15 mouse cellular contexts compared by ENCODE assay signal in genomic region chr12:86565996-86566395, GRCm38 (mm10).
DNase-seq lines count a peak whose midpoint lies in the region; ATAC-seq and TF ChIP-seq lines count a peak whose summit lies in the region.
"Had no signal": no experiment of that assay in that cellular context is flagged by ENCODE, and none has a peak within 500 bp of the region (broad histone marks: within the 10 kb centered on the region; RNA-seq: fewer than 3 reads in every experiment).

No protein-coding gene starts in this region.

- H3K4me3 ChIP-seq in kidney, embryonic 15.5 days (replicated peaks) = no peak overlapping the region
- H3K4me3 ChIP-seq: forebrain, embryonic 10.5 days; heart, embryonic 13.5 days; hindbrain, embryonic 10.5 days; midbrain, embryonic 15.5 days had no signal

- no peak for TF ChIP-seq CTCF in brain, embryonic 14.5 days (IDR thresholded peaks at IDR 0.05; ENCODE audit: borderline replicate concordance, extremely low read depth, insufficient read depth, insufficient read length)

- no peaks in the 10 kb centered on the region for H3K4me1 ChIP-seq in kidney, embryonic 15.5 days
- H3K4me1 ChIP-seq: forebrain, embryonic 10.5 days; heart, embryonic 13.5 days; hindbrain, embryonic 10.5 days; midbrain, embryonic 15.5 days had no signal

- no peak for ATAC-seq in kidney, embryonic 15.5 days (replicated peaks; ENCODE audit: low FRiP score)
- ATAC-seq: inflammation-experienced regulatory T-cells, adult 6 months; midbrain, embryonic 15.5 days had no signal

- no peak overlapping the region for H3K9ac ChIP-seq in kidney, embryonic 15.5 days
- H3K9ac ChIP-seq: heart, embryonic 13.5 days; midbrain, embryonic 15.5 days had no signal

- H3K4me2 ChIP-seq in kidney, embryonic 15.5 days = no peak overlapping the region
- H3K4me2 ChIP-seq: heart, embryonic 13.5 days; midbrain, embryonic 15.5 days had no signal

- H3K27me3 ChIP-seq in kidney, embryonic 15.5 days = no peaks in the 10 kb centered on the region; the same call in 1 of the 2 replicates
- H3K27me3 ChIP-seq: midbrain, embryonic 15.5 days had no signal

- no peak for TF ChIP-seq POLR2A in brain, embryonic 14.5 days (IDR thresholded peaks at IDR 0.05; ENCODE audit: borderline replicate concordance, extremely low read depth, insufficient read depth, insufficient read length, poor library complexity, severe bottlenecking)

- H3K9me3 ChIP-seq in kidney, embryonic 15.5 days (replicated peaks) = no peaks in the 10 kb centered on the region
- H3K9me3 ChIP-seq: forebrain, embryonic 10.5 days; heart, embryonic 13.5 days; hindbrain, embryonic 10.5 days; midbrain, embryonic 15.5 days had no signal

- no peak overlapping the region for H3K27ac ChIP-seq in kidney, embryonic 15.5 days
- H3K27ac ChIP-seq: forebrain, embryonic 10.5 days; heart, embryonic 13.5 days; hindbrain, embryonic 10.5 days; midbrain, embryonic 15.5 days had no signal

- no peaks in the 10 kb centered on the region for H3K36me3 ChIP-seq in kidney, embryonic 15.5 days
- H3K36me3 ChIP-seq: forebrain, embryonic 10.5 days; heart, embryonic 13.5 days; hindbrain, embryonic 10.5 days; midbrain, embryonic 15.5 days had no signal

- peak; percentile 70 for DNase-seq in brain, embryonic 14.5 days (ENCODE audit: low read depth)
- peak; percentile 28 to 50 for DNase-seq in frontal cortex, postnatal 36 days (ENCODE audit: low spot score in 2 of 2)
- DNase-seq in layer of hippocampus, postnatal 25 days (ENCODE audit: extremely low spot score in 1 of 2, low spot score in 1 of 2) = peak; percentile 12 to 19
- DNase-seq in right cerebral cortex, postnatal 10 days (ENCODE audit: low spot score in 2 of 2) = peak; percentile 65 to 74
- DNase-seq in embryo, embryonic 9.5 days (ENCODE audit: extremely low spot score) = no peak
- no peak for DNase-seq in spleen, adult 18-20 months
- DNase-seq: cerebellum, adult 18-20 months; kidney, adult 9 months; lung, adult 2 months had no signal

- 80% methylated on average over 5 of the region's 5 CpGs for WGBS in kidney, embryonic 15.5 days

Comparison
In these comparisons a context has a peak if more than half of its experiments do, and no peak if none do; other contexts are left out.
1. DNase-seq: peak in brain, embryonic 14.5 days (single experiment), frontal cortex, postnatal 36 days (2 of 2), layer of hippocampus, postnatal 25 days (2 of 2) and right cerebral cortex, postnatal 10 days (2 of 2); none in embryo, embryonic 9.5 days (single experiment) and spleen, adult 18-20 months (0 of 2).